In the genomic region with DNA sequence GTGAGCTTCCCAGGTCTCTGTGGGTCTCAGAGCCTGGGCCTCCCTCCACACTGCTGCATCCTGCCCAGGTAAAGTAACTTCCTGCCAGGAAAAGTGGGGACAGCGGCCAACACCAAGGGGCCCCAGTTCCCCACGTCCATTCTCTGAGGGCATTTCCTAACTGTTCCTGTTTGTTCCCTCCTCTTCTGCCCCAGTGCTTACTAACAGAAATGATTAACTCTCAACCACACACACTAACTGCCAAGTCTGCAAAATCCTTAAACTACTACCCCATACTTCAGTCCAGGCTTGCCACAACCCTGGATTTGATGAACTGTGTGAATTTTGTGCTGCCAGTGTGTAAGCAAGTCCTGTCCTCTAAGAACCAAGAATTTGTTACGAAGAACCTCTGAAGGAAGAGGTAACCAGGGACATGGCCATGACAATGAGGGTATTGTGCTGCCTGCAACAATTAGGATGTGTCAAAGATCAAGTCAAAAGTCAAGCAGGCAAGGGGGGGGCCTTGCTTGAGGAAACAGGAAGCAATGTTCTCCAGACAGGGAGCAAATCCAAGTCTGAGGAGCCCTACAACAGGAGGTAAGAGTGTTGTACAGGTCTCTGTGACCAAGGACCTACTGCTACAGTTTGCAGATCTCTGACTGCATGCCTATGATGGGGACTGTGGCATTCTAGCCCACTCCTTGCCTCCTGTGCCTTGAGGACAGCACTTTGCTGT, we compare ENCODE assay signal across 10 mouse cellular contexts. TPM values are rescaled to one million over a fixed set of nuclear protein-coding genes. Genes with fewer than 3 reads are reported as not detected.
DNase-seq lines count a peak whose midpoint lies in the region; ATAC-seq and TF ChIP-seq lines count a peak whose summit lies in the region.
"Had no signal": no experiment of that assay in that cellular context is flagged by ENCODE, and none has a peak within 500 bp of the region (broad histone marks: within the 10 kb centered on the region; RNA-seq: fewer than 3 reads in every experiment).

No protein-coding gene starts in this region.

- no peak overlapping the region for H3K4me2 ChIP-seq in intestine, embryonic 15.5 days (replicated peaks)
- no peak overlapping the region for H3K4me2 ChIP-seq in limb, embryonic 15.5 days
- H3K4me2 ChIP-seq: limb, embryonic 13.5 days had no signal

- no peaks in the 10 kb centered on the region for H3K9me3 ChIP-seq in intestine, embryonic 15.5 days
- no peaks in the 10 kb centered on the region for H3K9me3 ChIP-seq in limb, embryonic 15.5 days
- H3K9me3 ChIP-seq in midbrain, embryonic 10.5 days (replicated peaks) = no peaks in the 10 kb centered on the region
- H3K9me3 ChIP-seq: limb, embryonic 13.5 days had no signal

- 49% methylated on average over 3 of the region's 3 CpGs for WGBS in intestine, embryonic 15.5 days
- whole genome bisulfite sequencing in limb, embryonic 15.5 days = 56% methylated on average over 3 of the region's 3 CpGs
- 70% methylated on average over 3 of the region's 3 CpGs for WGBS in midbrain, embryonic 10.5 days

- no peaks in the 10 kb centered on the region for H3K36me3 ChIP-seq in intestine, embryonic 15.5 days
- peaks cover 2% of the 10 kb centered on the region; the same call in 1 of the 2 replicates for H3K36me3 ChIP-seq in limb, embryonic 15.5 days
- peaks cover 27% of the 10 kb centered on the region for H3K36me3 ChIP-seq in midbrain, embryonic 10.5 days

- peak; percentile 8; the same call in 1 of the 2 replicates for ATAC-seq in intestine, embryonic 15.5 days
- ATAC-seq in limb, embryonic 15.5 days (ENCODE audit: insufficient number of reproducible peaks, low FRiP score, low TSS enrichment, low read depth) = no peak

- no peak overlapping the region for H3K4me3 ChIP-seq in gastrocnemius, adult 2 months
- no peak overlapping the region for H3K4me3 ChIP-seq in intestine, embryonic 15.5 days (replicated peaks)
- H3K4me3 ChIP-seq in limb, embryonic 15.5 days = no peak overlapping the region
- H3K4me3 ChIP-seq in midbrain, embryonic 10.5 days = no peak overlapping the region
- H3K4me3 ChIP-seq: limb, embryonic 13.5 days had no signal

- no peaks in the 10 kb centered on the region for H3K27me3 ChIP-seq in intestine, embryonic 15.5 days (replicated peaks)
- no peaks in the 10 kb centered on the region for H3K27me3 ChIP-seq in limb, embryonic 15.5 days
- H3K27me3 ChIP-seq in midbrain, embryonic 10.5 days (ENCODE audit: low read depth, poor library complexity, severe bottlenecking) = no peaks in the 10 kb centered on the region
- H3K27me3 ChIP-seq: limb, embryonic 13.5 days had no signal

- peak overlapping the region; percentile 40 for H3K27ac ChIP-seq in gastrocnemius, adult 2 months
- H3K27ac ChIP-seq in intestine, embryonic 15.5 days = peak overlapping the region; percentile 20; the same call in 1 of the 2 replicates
- H3K27ac ChIP-seq in limb, embryonic 15.5 days = peak overlapping the region; percentile 18; the same call in 1 of the 2 replicates
- H3K27ac ChIP-seq in midbrain, embryonic 10.5 days (replicated peaks) = no peak overlapping the region
- H3K27ac ChIP-seq: limb, embryonic 13.5 days had no signal

- peaks cover 39% of the 10 kb centered on the region for H3K4me1 ChIP-seq in intestine, embryonic 15.5 days (replicated peaks)
- H3K4me1 ChIP-seq in limb, embryonic 15.5 days = peaks cover 31% of the 10 kb centered on the region
- H3K4me1 ChIP-seq in midbrain, embryonic 10.5 days = peaks cover 31% of the 10 kb centered on the region

- TF ChIP-seq CTCF in gastrocnemius, adult 2 months (IDR thresholded peaks at IDR 0.05) = no peak

- DNase-seq in gastrocnemius, adult 2 months = peak; percentile 13
- DNase-seq in gastrocnemius, postnatal 10 days = no peak
- DNase-seq in Muller cell, postnatal 12 days (ENCODE audit: inconsistent ontology term) = peak; percentile 57
- DNase-seq in ovary, postnatal 10 days (ENCODE audit: low spot score) = no peak
- DNase-seq in midbrain, embryonic 10.5 days (ENCODE audit: low spot score) = no peak
- no peak for DNase-seq in left cerebral cortex, adult 9 months (ENCODE audit: low spot score in 2 of 2)
- DNase-seq: thymus, postnatal 14 days had no signal

- H3K9ac ChIP-seq in intestine, embryonic 15.5 days = no peak overlapping the region
- no peak overlapping the region for H3K9ac ChIP-seq in limb, embryonic 15.5 days
- H3K9ac ChIP-seq: limb, embryonic 13.5 days had no signal

- intact Hi-C loops in gastrocnemius, adult 2 months (cut with DNase I) = no loop called here

RNA-seq across cellular contexts. Expression of gene Tspan14, which starts 35.3 kb away (rescaled TPM):
- total RNA-seq in gastrocnemius, adult 2 months (2021) = 10 to 100 TPM; 11.0 to 16.8 TPM
- total RNA-seq in gastrocnemius, postnatal 10 days (2021) = 10 to 100 TPM; 17.2 to 19.1 TPM
- 56.8 and 61.0 TPM in 2 replicates for polyA plus RNA-seq in intestine, embryonic 15.5 days (2015; fragmentation: Nextera tagmentation; extraction: Ambion mirVana)
- polyA plus RNA-seq in limb, embryonic 15.5 days (2015; fragmentation: Nextera tagmentation; extraction: Ambion mirVana) = 70.3 and 76.9 TPM in 2 replicates
- 90.6 and 101 TPM in 2 replicates for polyA plus RNA-seq in midbrain, embryonic 10.5 days (2016; fragmentation: Nextera tagmentation; extraction: Ambion mirVana)

RNA-seq across cellular contexts. Expression of gene Sh2d4b, which starts 38.2 kb away (rescaled TPM):
- total RNA-seq in gastrocnemius, adult 2 months (2021) = under 1 TPM; 0.20 to 0.41 TPM
- under 1 TPM; 0.56 to 0.87 TPM for total RNA-seq in gastrocnemius, postnatal 10 days (2021)
- polyA plus RNA-seq in intestine, embryonic 15.5 days (2015; fragmentation: Nextera tagmentation; extraction: Ambion mirVana) = 0.13 and 0.14 TPM in 2 replicates
- polyA plus RNA-seq in limb, embryonic 15.5 days (2015; fragmentation: Nextera tagmentation; extraction: Ambion mirVana) = 0.58 and 0.79 TPM in 2 replicates
- 0.31 and 0.45 TPM in 2 replicates for polyA plus RNA-seq in midbrain, embryonic 10.5 days (2016; fragmentation: Nextera tagmentation; extraction: Ambion mirVana)

Comparison
In these comparisons a context has a peak if more than half of its experiments do, and no peak if none do; other contexts are left out.
1. DNase-seq: peak in gastrocnemius, adult 2 months (single experiment) and Muller cell, postnatal 12 days (single experiment); none in gastrocnemius, postnatal 10 days (single experiment), ovary, postnatal 10 days (single experiment), midbrain, embryonic 10.5 days (single experiment) and left cerebral cortex, adult 9 months (0 of 2).